Mouse (Mus musculus) T-helper 1 cell (primary cell): ENCODE data around the gene Alkbh5.

Source experiments
- in situ Hi-C: fragments of 300-600 bp; cut with MboI, MseI; formaldehyde crosslinking; loops from one replicate; pipeline ENCODE4 v1.15.1; 2025; ENCODE audit warnings: high pct_unique_total_duplicates

Gene Alkbh5

GRCm38 (mm10) chr11:60536180-60536858 lies at the start of gene Alkbh5:
Alkbh5 (plus strand) TSS chr11:60536381.
- in situ Hi-C loops, result no loop called here

GRCm38 (mm10) chr11:60492726-60493125 lies 43.5 kb upstream of the Alkbh5 start:
- in situ Hi-C loops, result no loop called here

GRCm38 (mm10) chr11:60495692-60496091 lies 40.5 kb upstream of the Alkbh5 start:
- in situ Hi-C loops, result no loop called here

GRCm38 (mm10) chr11:60507281-60507680 lies 28.9 kb upstream of the Alkbh5 start:
- in situ Hi-C loops, result no loop called here

- in situ Hi-C loops, result no loop called here
These were observed 27.2 kb upstream of the Alkbh5 start for GRCm38 (mm10) chr11:60508950-60509349.

GRCm38 (mm10) chr11:60509500-60509899 lies 26.7 kb upstream of the Alkbh5 start:
- in situ Hi-C loops, result no loop called here

GRCm38 (mm10) chr11:60511893-60512292 lies 24.3 kb upstream of the Alkbh5 start:
- in situ Hi-C loops, result no loop called here

- in situ Hi-C loops, result no loop called here
These were observed 23.7 kb upstream of the Alkbh5 start for GRCm38 (mm10) chr11:60512520-60512919.

- in situ Hi-C loops, result no loop called here
These were observed 21.2 kb upstream of the Alkbh5 start for GRCm38 (mm10) chr11:60514941-60515340.

- in situ Hi-C loops, result no loop called here
These were observed 17.9 kb upstream of the Alkbh5 start for GRCm38 (mm10) chr11:60518305-60518704.

- in situ Hi-C loops, result no loop called here
These were observed 14.2 kb upstream of the Alkbh5 start for GRCm38 (mm10) chr11:60522027-60522426.

- in situ Hi-C loops, result no loop called here
These were observed 13.4 kb upstream of the Alkbh5 start for GRCm38 (mm10) chr11:60522661-60523365.

- in situ Hi-C loops, result no loop called here
These were observed 9.7 kb upstream of the Alkbh5 start for GRCm38 (mm10) chr11:60526461-60526860.

GRCm38 (mm10) chr11:60535676-60536075 lies 505 bp upstream of the Alkbh5 start:
- in situ Hi-C loops, result no loop called here

GRCm38 (mm10) chr11:60536859-60537467 lies 782 bp downstream of the Alkbh5 start:
- in situ Hi-C loops, result no loop called here

GRCm38 (mm10) chr11:60537468-60538347 lies 1.5 kb downstream of the Alkbh5 start:
- in situ Hi-C loops, result no loop called here

- in situ Hi-C loops, result no loop called here
These were observed 2.4 kb downstream of the Alkbh5 start for GRCm38 (mm10) chr11:60538371-60539281.

- in situ Hi-C loops, result no loop called here
These were observed 3.4 kb downstream of the Alkbh5 start for GRCm38 (mm10) chr11:60539540-60539939.

- in situ Hi-C loops, result no loop called here
These were observed 3.9 kb downstream of the Alkbh5 start for GRCm38 (mm10) chr11:60540002-60540610.

GRCm38 (mm10) chr11:60540761-60541160 lies 4.6 kb downstream of the Alkbh5 start:
- in situ Hi-C loops, result no loop called here
